Mouse (Mus musculus) right cerebral cortex, adult 18-20 months (tissue): Measurements from ENCODE around the gene Stk11ip.

Source experiments
- DNase-seq: peaks from one replicate; pipeline ENCODE4 v3.0.0; 2022; ENCODE audit warnings: mixed read lengths

Stk11ip gene

GRCm38 (mm10) chr1:75504256-75505045 is 16.9 kb upstream of the Stk11ip start:
- DNase-seq: peak; percentile 71

GRCm38 (mm10) chr1:75505159-75505955 is 16.0 kb upstream of the Stk11ip start:
- DNase-seq: peak; percentile 89

GRCm38 (mm10) chr1:75505956-75506831 is 15.1 kb upstream of the Stk11ip start, which contains the start of gene Obsl1:
Gene Obsl1, minus strand, starts transcription at chr1:75506452.
- peak; percentile 51 for DNase-seq

- no peak for DNase-seq
Measured at GRCm38 (mm10) chr1:75507006-75507405, 14.3 kb upstream of the Stk11ip start, which contains the start of gene Inha. Gene Inha, plus strand, starts transcription at chr1:75507077.

GRCm38 (mm10) chr1:75509586-75509985 is 11.7 kb upstream of the Stk11ip start:
- DNase-seq: no peak

GRCm38 (mm10) chr1:75510154-75510553 is 11.2 kb upstream of the Stk11ip start:
- no peak for DNase-seq

GRCm38 (mm10) chr1:75511437-75512210 is 9.7 kb upstream of the Stk11ip start:
- no peak for DNase-seq

- no peak for DNase-seq
Measured at GRCm38 (mm10) chr1:75512550-75512949, 8.8 kb upstream of the Stk11ip start.

GRCm38 (mm10) chr1:75516703-75517380 is 4.5 kb upstream of the Stk11ip start:
- no peak for DNase-seq

- no peak for DNase-seq
Measured at GRCm38 (mm10) chr1:75517984-75518383, 3.3 kb upstream of the Stk11ip start.

- DNase-seq: no peak
Measured at GRCm38 (mm10) chr1:75518427-75518826, 2.9 kb upstream of the Stk11ip start.

GRCm38 (mm10) chr1:75519576-75519975 is 1.8 kb upstream of the Stk11ip start:
- no peak for DNase-seq

GRCm38 (mm10) chr1:75524679-75525078 is 3.4 kb downstream of the Stk11ip start:
- DNase-seq: no peak

GRCm38 (mm10) chr1:75530546-75530945 is 9.2 kb downstream of the Stk11ip start:
- no peak for DNase-seq

- DNase-seq: no peak
Measured at GRCm38 (mm10) chr1:75532280-75533172, 11.2 kb downstream of the Stk11ip start.

- DNase-seq: no peak
Measured at GRCm38 (mm10) chr1:75533325-75534252, 12.3 kb downstream of the Stk11ip start.

- no peak for DNase-seq
Measured at GRCm38 (mm10) chr1:75537587-75537986, 16.3 kb downstream of the Stk11ip start.

- no peak for DNase-seq
Measured at GRCm38 (mm10) chr1:75538597-75539190, 17.4 kb downstream of the Stk11ip start.

GRCm38 (mm10) chr1:75541496-75541895 is 20.2 kb downstream of the Stk11ip start:
- DNase-seq: no peak
